Mouse (Mus musculus) hindbrain, embryonic 14.5 days (tissue): ENCODE results near the gene Fbxl22. TPM values are rescaled to one million over a fixed set of nuclear protein-coding genes. Genes with fewer than 3 reads are reported as not detected.
A peak's percentile ranks its signal among the peaks of the same experiment; 100 is the strongest.

Experiments used
- ATAC-seq: fragments of 200-750 bp; cut with Nextera tagmentation; 2 replicates; pipeline ENCODE4 v1.8.0; 2017; ENCODE audit warnings: moderate number of reproducible peaks, mild to moderate bottlenecking, moderate TSS enrichment, moderate library complexity; ENCODE audit not compliant: low FRiP score
- DNase-seq: peaks from one replicate; pipeline ENCODE4 v3.0.0-alpha.2; 2015; ENCODE audit warnings: low spot score
- H3K27ac ChIP-seq: fragments of 300-500 bp; sonication (generic); 2 replicates; pipeline ENCODE4 v1.5.1; 2014; ENCODE audit warnings: mild to moderate bottlenecking, moderate library complexity
- H3K27me3 ChIP-seq: fragments of 300-500 bp; sonication (generic); 2 replicates; pipeline ENCODE4 v1.6.1; 2014; ENCODE audit warnings: mild to moderate bottlenecking, low read length, mixed read lengths; ENCODE audit not compliant: control insufficient read depth, insufficient read depth
- H3K36me3 ChIP-seq: fragments of 300-500 bp; sonication (generic); replicated peaks from 2 replicates; pipeline ENCODE4 v1.6.1; 2014; ENCODE audit not compliant: control insufficient read depth, insufficient read depth
- H3K4me1 ChIP-seq: fragments of 300-500 bp; sonication (generic); replicated peaks from 2 replicates; pipeline ENCODE4 v1.6.1; 2014; ENCODE audit warnings: antibody characterized with exemption, low read length, mixed read lengths; ENCODE audit not compliant: control insufficient read depth, insufficient read depth
- H3K4me2 ChIP-seq: fragments of 300-500 bp; sonication (generic); replicated peaks from 2 replicates; pipeline ENCODE4 v1.6.1; 2014; ENCODE audit warnings: mild to moderate bottlenecking, moderate library complexity
- H3K4me3 ChIP-seq: fragments of 300-500 bp; sonication (generic); replicated peaks from 2 replicates; pipeline ENCODE4 v1.5.1; 2014; ENCODE audit warnings: mild to moderate bottlenecking, low read length
- H3K9ac ChIP-seq: fragments of 300-500 bp; sonication (generic); 2 replicates; pipeline ENCODE4 v1.6.1; 2014
- H3K9me3 ChIP-seq: fragments of 300-500 bp; sonication (generic); 2 replicates; pipeline ENCODE4 v1.6.1; 2016; ENCODE audit warnings: low read length; ENCODE audit not compliant: control insufficient read depth
- WGBS: fragments of 180-500 bp; shearing (Covaris S2); extraction: QIAGEN DNeasy Blood & Tissue Kit; methylation state at CpG from one replicate; pipeline ENCODE4 v1.1.7; 2014; 5-methylcytosine and 5-hydroxymethylcytosine counted together
- polyA plus RNA-seq: library from polyadenylated mRNA; unstranded; fragments of >200 nt; fragmentation: Nextera tagmentation; extraction: Ambion mirVana; gene quantifications from 2 replicates; pipeline ENCODE4 v1.2.1, GENCODE M21; 2014

Gene Fbxl22
- 0.92 and 1.0 TPM in 2 replicates for polyA plus RNA-seq

GRCm38 (mm10) chr9:66514256-66514770, at the start of gene Fbxl22:
Fbxl22 (minus strand) TSS chr9:66514593.
- Histone ChIP-seq H3K36me3 (peaks cover 60% of the 10 kb centered on the region), H3K9me3 (no peaks in the 10 kb centered on the region), H3K27ac (0 out of 2 replicates have a peak within 1 kb of the TSS, but pooled peaks have one; percentile 93), H3K27me3 (no peaks in the 10 kb centered on the region), H3K4me2 (no peak within 1 kb of the TSS), H3K9ac (no peak within 1 kb of the TSS), H3K4me3 (no peak within 1 kb of the TSS), H3K4me1 (peaks cover 22% of the 10 kb centered on the region)
- 78% methylated on average over 17 of the region's 17 CpGs for WGBS
- no peak for ATAC-seq
- DNase-seq = peak; percentile 53

- H3K9ac ChIP-seq = no peak overlapping the region
- no peak for ATAC-seq
These were observed 47.8 kb upstream of the Fbxl22 start for GRCm38 (mm10) chr9:66562215-66562614.

DNA sequence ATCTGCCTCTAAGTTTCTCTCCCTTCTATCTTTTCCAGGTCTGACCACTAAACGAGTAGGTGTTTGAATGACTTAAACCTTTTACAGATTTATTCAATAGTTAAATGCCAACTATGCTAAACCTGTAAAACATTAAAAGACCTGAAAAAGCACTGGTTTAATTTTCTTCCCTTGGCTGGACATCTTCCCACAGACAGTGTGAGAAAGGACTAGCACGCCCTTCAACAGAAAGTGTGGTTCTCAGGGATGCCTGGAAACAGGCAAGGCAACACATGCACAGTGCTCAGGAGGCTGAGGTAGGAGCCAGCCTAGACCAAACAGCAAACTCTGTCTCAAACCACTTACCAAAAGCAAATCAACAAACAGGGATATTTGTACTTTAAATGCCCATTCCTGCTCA, 47.1 kb upstream of the Fbxl22 start:
- H3K9me3 ChIP-seq = no peaks in the 10 kb centered on the region
- H3K27ac ChIP-seq = no peak overlapping the region
- WGBS = 95% methylated on average over 2 of the region's 2 CpGs
- no peak overlapping the region for H3K4me2 ChIP-seq
- H3K9ac ChIP-seq = no peak overlapping the region
- peaks cover 10% of the 10 kb centered on the region for H3K4me1 ChIP-seq
- no peaks in the 10 kb centered on the region for H3K27me3 ChIP-seq
- no peaks in the 10 kb centered on the region for H3K36me3 ChIP-seq
- DNase-seq = no peak
- H3K4me3 ChIP-seq = no peak overlapping the region
- ATAC-seq = no peak

More at GRCm38 (mm10) chr9:66562215-66562614, 47.8 kb upstream of the Fbxl22 start:
- Histone ChIP-seq H3K27ac (no peak overlapping the region), H3K4me1 (peaks cover 10% of the 10 kb centered on the region), H3K36me3 (no peaks in the 10 kb centered on the region), H3K4me3 (no peak overlapping the region), H3K4me2 (no peak overlapping the region), H3K27me3 (no peaks in the 10 kb centered on the region), H3K9me3 (no peaks in the 10 kb centered on the region)
- no peak for DNase-seq
- 88% methylated on average over 1 of the region's 1 CpGs for WGBS

- DNase-seq (no peak), ATAC-seq (no peak)
- 89% methylated on average over 1 of the region's 1 CpGs for WGBS
- Histone ChIP-seq H3K9me3 (no peaks in the 10 kb centered on the region), H3K4me1 (peaks cover 10% of the 10 kb centered on the region), H3K27me3 (no peaks in the 10 kb centered on the region), H3K36me3 (no peaks in the 10 kb centered on the region), H3K4me3 (no peak overlapping the region), H3K27ac (peak overlapping the region; percentile 68), H3K9ac (no peak overlapping the region), H3K4me2 (no peak overlapping the region)
These were observed 46.3 kb upstream of the Fbxl22 start for GRCm38 (mm10) chr9:66560728-66561127.

DNA sequence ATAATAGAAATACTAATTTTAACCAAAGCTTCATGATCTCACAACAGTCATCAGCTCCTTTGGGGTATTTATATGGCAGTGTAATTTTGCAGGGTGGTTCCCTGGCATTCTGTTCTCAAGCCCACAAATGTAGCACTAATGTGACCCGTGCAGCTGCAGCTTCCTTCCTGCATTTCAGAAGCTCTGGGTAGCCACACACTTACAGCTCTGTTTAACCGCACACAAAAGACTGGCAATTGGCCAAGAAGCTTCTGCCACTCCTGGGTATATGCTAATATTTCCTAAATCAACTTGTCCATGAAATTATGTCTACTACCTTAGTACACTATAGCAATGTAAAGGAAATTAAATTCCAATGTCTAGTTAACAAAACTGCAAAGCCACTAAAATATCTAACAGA, 45.9 kb upstream of the Fbxl22 start:
- WGBS = 10% methylated on average over 2 of the region's 2 CpGs
- peak overlapping the region; percentile 68 for H3K27ac ChIP-seq
- H3K4me2 ChIP-seq = no peak overlapping the region
- H3K36me3 ChIP-seq = no peaks in the 10 kb centered on the region
- ATAC-seq (0 out of 2 replicates have a peak, but pooled peaks have one; percentile 53), DNase-seq (peak; percentile 70)
- peaks cover 10% of the 10 kb centered on the region for H3K4me1 ChIP-seq
- no peaks in the 10 kb centered on the region for H3K9me3 ChIP-seq
- no peaks in the 10 kb centered on the region for H3K27me3 ChIP-seq
- H3K4me3 ChIP-seq = no peak overlapping the region
- 0 out of 2 replicates have a peak overlapping the region, but pooled peaks have one; percentile 21 for H3K9ac ChIP-seq

DNA sequence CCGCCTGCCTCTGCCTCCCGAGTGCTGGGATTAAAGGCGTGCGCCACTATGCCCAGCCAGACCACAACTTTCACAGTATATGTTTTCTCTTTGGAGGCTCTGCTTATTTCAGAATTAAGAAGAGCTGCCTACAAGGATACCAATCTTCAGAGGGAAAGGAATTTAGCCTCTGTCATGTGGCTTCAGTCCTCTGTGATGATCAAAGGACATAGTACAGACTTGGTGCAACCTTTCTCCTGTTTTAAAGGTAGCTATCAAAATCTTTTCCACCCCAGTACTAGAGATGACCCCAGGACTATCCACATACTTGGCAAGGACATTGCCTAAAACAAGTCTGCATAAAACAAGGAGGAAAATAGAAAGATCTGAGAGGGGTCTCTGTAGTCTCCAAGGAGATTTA, 44.6 kb upstream of the Fbxl22 start:
- H3K4me3 ChIP-seq = no peak overlapping the region
- ATAC-seq (no peak), DNase-seq (no peak)
- WGBS = 97% methylated on average over 4 of the region's 4 CpGs
- H3K36me3 ChIP-seq = 0 out of 2 replicates have a peak, but pooled peaks cover 4% of the 10 kb centered on the region
- no peaks in the 10 kb centered on the region for H3K9me3 ChIP-seq
- no peak overlapping the region for H3K9ac ChIP-seq
- no peaks in the 10 kb centered on the region for H3K27me3 ChIP-seq
- H3K4me2 ChIP-seq = no peak overlapping the region
- no peak overlapping the region for H3K27ac ChIP-seq
- peaks cover 10% of the 10 kb centered on the region for H3K4me1 ChIP-seq

DNA sequence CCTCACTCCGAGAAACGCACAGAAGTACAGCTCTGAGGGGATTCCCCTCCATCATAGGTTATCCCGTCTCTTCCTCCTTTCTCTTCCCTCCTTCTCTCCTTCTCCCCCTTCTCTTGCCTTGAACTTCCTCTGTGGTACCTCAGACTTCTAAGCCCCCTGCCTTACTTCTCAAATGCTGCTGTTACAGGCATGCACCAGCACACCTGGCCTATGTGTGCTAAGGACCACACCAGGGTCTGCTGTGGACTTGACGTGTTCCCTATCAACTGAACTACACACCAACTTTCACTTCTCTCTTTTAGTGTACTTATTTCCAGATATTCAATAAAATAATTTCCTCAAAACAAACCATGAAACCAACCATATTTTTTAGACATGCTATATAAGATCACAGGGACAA, 28.4 kb upstream of the Fbxl22 start:
- no peaks in the 10 kb centered on the region for H3K4me1 ChIP-seq
- H3K36me3 ChIP-seq = peaks cover 78% of the 10 kb centered on the region
- no peaks in the 10 kb centered on the region for H3K27me3 ChIP-seq
- 86% methylated on average over 4 of the region's 4 CpGs for WGBS
- no peak overlapping the region for H3K9ac ChIP-seq
- no peaks in the 10 kb centered on the region for H3K9me3 ChIP-seq
- ATAC-seq (no peak), DNase-seq (no peak)
- H3K4me2 ChIP-seq = no peak overlapping the region
- H3K27ac ChIP-seq = no peak overlapping the region
- H3K4me3 ChIP-seq = no peak overlapping the region

DNA sequence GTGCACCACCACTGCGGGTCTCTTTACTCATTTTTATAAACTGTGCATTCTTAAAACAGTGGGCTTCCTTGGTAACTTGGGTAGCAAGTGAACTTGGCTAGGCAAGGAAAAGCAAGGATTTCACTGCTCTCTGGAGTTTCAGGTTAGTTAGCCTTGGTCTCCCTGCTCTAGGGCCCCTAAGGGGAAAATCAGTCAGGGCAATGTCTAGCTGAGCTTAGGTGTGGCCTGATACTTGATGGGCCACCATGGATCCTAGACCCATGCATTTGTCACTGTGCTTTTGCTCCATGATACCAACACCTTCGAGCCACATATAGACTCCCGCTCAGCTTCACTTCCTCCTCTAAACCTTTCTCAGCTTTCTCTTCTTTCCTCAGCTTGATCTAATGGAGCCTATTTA, 7.2 kb upstream of the Fbxl22 start:
- H3K36me3 ChIP-seq = peaks cover 92% of the 10 kb centered on the region
- H3K27me3 ChIP-seq = no peaks in the 10 kb centered on the region
- H3K4me1 ChIP-seq = 0 out of 2 replicates have a peak, but pooled peaks cover 6% of the 10 kb centered on the region
- 99% methylated on average over 3 of the region's 3 CpGs for WGBS
- no peak for DNase-seq
- no peak overlapping the region for H3K4me2 ChIP-seq
- H3K4me3 ChIP-seq = no peak overlapping the region
- ATAC-seq = no peak
- H3K9ac ChIP-seq = no peak overlapping the region
- no peak overlapping the region for H3K27ac ChIP-seq
- no peaks in the 10 kb centered on the region for H3K9me3 ChIP-seq

- WGBS = 96% methylated on average over 4 of the region's 4 CpGs
- ATAC-seq (no peak), DNase-seq (no peak)
- H3K4me3 ChIP-seq = no peak overlapping the region
- H3K9me3 ChIP-seq = no peaks in the 10 kb centered on the region
- no peaks in the 10 kb centered on the region for H3K27me3 ChIP-seq
- H3K4me2 ChIP-seq = no peak overlapping the region
- H3K4me1 ChIP-seq = 0 out of 2 replicates have a peak, but pooled peaks cover 6% of the 10 kb centered on the region
- no peak overlapping the region for H3K27ac ChIP-seq
- H3K36me3 ChIP-seq = peaks cover 90% of the 10 kb centered on the region
- no peak overlapping the region for H3K9ac ChIP-seq
These were observed 5.9 kb upstream of the Fbxl22 start for GRCm38 (mm10) chr9:66520299-66520698.

- 30% methylated on average over 5 of the region's 5 CpGs for WGBS
- Histone ChIP-seq H3K9ac (no peak overlapping the region), H3K4me3 (no peak overlapping the region), H3K9me3 (no peaks in the 10 kb centered on the region), H3K4me2 (no peak overlapping the region), H3K4me1 (0 out of 2 replicates have a peak, but pooled peaks cover 6% of the 10 kb centered on the region), H3K27me3 (no peaks in the 10 kb centered on the region), H3K36me3 (peaks cover 92% of the 10 kb centered on the region), H3K27ac (peak overlapping the region; percentile 38)
- DNase-seq = peak; percentile 56
- no peak for ATAC-seq
These were observed 4.5 kb upstream of the Fbxl22 start for GRCm38 (mm10) chr9:66518901-66519300.
